Mouse (Mus musculus): Measurements from ENCODE around the gene Abcc6.
A peak's percentile ranks its signal among the peaks of the same experiment; 100 is the strongest.
"Not testable (repeated sequence)": the region's sequence is repeated elsewhere in the genome, so short reads cannot be mapped to it uniquely, and the experiment has no call there.

Gene Abcc6

GRCm38 (mm10) chr7:46025436-46025835 lies 4.7 kb downstream of the Abcc6 start:
- DNase-seq: no peak

GRCm38 (mm10) chr7:46021951-46022350 lies 8.2 kb downstream of the Abcc6 start:
- DNase-seq: no peak

GRCm38 (mm10) chr7:46019594-46019993 lies 10.5 kb downstream of the Abcc6 start:
- DNase-seq: no peak

GRCm38 (mm10) chr7:46013266-46014010 lies 16.7 kb downstream of the Abcc6 start:
- DNase-seq: no peak

GRCm38 (mm10) chr7:46012121-46012520 lies 18.0 kb downstream of the Abcc6 start:
- DNase-seq: no peak

- DNase-seq: peak; percentile 56 to 59
Observed at GRCm38 (mm10) chr7:46009578-46009977, 20.5 kb downstream of the Abcc6 start.

- peak; percentile 9 to 13 for DNase-seq
Observed at GRCm38 (mm10) chr7:46002748-46003147, 27.4 kb downstream of the Abcc6 start.

- no peak for DNase-seq
Observed at GRCm38 (mm10) chr7:46000577-46000976, 29.5 kb downstream of the Abcc6 start.

GRCm38 (mm10) chr7:45992470-45992869 lies 37.6 kb downstream of the Abcc6 start:
- DNase-seq: no peak

- DNase-seq: no peak
Observed at GRCm38 (mm10) chr7:45988344-45988743, 41.8 kb downstream of the Abcc6 start.

- no peak for DNase-seq
Observed at GRCm38 (mm10) chr7:45986893-45987292, 43.2 kb downstream of the Abcc6 start.

GRCm38 (mm10) chr7:45981612-45982011 lies 48.5 kb downstream of the Abcc6 start:
- no peak for DNase-seq

GRCm38 (mm10) chr7:45974512-45974911 lies 55.6 kb downstream of the Abcc6 start:
- no peak for DNase-seq

GRCm38 (mm10) chr7:45974103-45974502 lies 56.0 kb downstream of the Abcc6 start:
- DNase-seq: no peak

- no peak for DNase-seq
Observed at GRCm38 (mm10) chr7:45973271-45973687, 56.8 kb downstream of the Abcc6 start.

- DNase-seq: no peak
Observed at GRCm38 (mm10) chr7:45971831-45972723, 58.0 kb downstream of the Abcc6 start.

GRCm38 (mm10) chr7:45956611-45957010 lies 73.5 kb downstream of the Abcc6 start:
- DNase-seq: no peak

GRCm38 (mm10) chr7:45949061-45949460 lies 81.0 kb downstream of the Abcc6 start:
- DNase-seq: no peak

GRCm38 (mm10) chr7:45943280-45943679 lies 86.8 kb downstream of the Abcc6 start:
- peak; percentile 32 to 38 for DNase-seq

- no peak for DNase-seq
Observed at GRCm38 (mm10) chr7:45941986-45942385, 88.1 kb downstream of the Abcc6 start.

- DNase-seq: no peak
Observed at GRCm38 (mm10) chr7:45939836-45940235, 90.3 kb downstream of the Abcc6 start.

GRCm38 (mm10) chr7:45935114-45935513 lies 95.0 kb downstream of the Abcc6 start:
- DNase-seq: peak; percentile 82 to 85

GRCm38 (mm10) chr7:45933766-45934165 lies 96.3 kb downstream of the Abcc6 start:
- DNase-seq: not testable (repeated sequence)

GRCm38 (mm10) chr7:45929688-45930087 lies 100.4 kb downstream of the Abcc6 start:
- DNase-seq: no peak

Measured in B cell, adult 2 months (primary cell).